Mouse (Mus musculus) spleen, adult 12 weeks (tissue): ENCODE measurements around the gene Pam16.

ENCODE experiments used
- DNase-seq: peaks from one replicate; pipeline ENCODE4 v3.0.0; 2022; ENCODE audit warnings: low spot score

The Pam16 gene

DNA sequence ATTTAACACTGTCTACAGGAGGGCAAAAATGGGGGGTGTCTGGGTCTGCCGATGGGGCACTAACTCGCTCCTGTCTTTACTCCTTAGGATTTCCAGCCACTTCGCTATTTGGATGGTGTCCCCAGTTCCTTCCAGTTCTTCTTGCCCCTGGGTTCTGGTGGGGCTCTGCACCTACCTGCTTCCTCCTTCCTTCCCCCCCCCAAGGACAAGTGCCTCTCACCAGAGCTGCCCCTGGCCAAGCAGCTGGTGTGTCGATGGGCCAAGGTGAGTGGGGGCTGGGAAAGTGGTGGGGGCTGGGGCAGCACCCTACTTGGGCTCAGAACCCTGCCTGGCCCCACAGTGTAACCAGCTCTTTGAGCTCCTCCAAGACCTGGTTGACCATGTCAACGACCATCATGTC lies 13.6 kb downstream of the Pam16 start:
- DNase-seq: no peak

DNA sequence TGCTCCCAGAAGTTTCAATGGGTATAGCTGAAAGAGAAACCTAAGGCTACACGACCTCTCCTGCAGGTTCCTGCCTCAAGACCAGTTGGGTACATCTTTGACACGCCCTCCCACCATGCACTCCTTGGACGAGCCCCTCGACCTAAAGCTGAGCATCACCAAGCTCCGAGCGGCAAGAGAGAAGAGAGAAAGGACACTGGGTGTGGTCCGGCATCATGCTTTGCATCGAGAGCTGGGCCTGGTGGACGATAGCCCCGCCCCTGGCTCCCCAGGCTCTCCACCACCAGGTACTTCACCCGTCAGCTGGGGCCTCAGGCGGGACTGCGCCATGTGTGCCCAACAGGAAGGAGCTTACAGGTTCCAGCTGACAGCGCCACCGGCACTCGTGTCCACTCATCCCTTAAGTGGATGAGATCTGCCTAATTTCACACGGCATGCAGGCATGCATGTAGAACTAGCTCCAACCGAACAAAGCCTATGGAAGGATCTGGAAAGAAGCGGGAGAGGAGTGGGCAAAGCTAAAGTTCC lies 16.2 kb downstream of the Pam16 start:
- no peak for DNase-seq

DNA sequence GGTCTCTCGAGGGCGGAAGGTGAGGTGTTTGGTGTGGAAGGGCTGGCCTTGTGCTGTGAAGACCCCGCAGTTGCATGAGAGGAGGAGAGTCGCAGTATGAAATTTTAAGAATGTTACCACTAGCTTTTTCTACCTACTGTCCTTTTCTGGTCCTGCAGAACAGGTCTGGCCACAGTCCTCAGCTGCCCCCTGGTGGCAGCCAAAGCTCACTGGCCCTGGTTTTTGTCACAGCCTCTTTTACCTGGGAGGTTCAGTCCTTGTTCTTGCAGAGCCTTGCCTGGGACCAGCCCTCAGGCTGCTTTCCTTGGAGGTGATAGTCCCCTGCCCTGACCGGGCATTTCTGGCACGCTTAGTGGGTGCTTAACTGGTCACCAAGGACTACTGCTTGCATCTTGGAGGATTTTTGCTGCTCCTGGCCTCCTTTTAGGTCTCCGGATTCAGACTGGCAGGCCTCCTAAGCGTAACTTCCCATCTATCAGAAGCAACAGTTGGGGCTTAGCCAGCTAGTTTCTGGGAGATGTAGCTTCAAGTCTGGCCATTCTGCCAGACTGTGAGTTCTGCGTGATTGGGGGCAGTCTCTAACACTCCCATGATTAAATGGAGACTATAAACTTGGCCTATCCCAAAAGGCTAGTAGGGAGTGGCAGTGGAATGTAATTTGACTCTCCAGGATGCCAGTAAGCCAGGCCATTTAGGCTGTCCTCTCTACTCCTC lies 16.8 kb downstream of the Pam16 start:
- peak; percentile 63 for DNase-seq

DNA sequence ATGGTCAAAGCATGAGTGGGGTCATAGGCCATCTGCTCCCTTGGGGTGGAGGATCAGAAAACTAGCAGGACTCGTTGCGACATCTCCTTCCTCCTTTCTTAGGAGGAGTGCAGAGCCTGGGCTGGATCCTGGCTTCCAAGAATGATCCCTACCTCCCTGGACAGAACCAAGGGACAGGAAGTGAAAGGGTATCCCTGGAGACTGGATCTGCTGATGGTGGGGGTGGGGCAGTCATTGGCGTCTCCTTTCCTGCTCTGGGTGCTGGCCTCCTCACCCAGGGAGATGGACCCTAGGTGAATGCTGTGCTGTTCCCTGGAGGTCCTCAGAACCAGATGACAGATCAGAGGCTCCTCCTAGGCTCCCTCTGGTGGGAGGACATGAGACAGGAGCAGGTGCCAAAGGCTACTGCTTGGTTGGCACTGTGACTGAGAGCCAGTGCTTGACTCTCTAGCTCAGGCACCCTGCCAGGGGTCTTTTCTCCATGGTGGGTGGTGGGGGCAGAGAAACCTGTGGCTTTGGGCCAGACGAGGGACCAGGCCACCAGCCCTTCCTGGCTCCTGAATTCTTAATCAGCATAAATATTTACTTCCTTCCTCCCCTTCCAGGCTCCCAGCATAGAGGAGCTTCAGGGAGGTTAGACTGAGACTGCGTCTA lies 18.2 kb downstream of the Pam16 start:
- no peak for DNase-seq

DNA sequence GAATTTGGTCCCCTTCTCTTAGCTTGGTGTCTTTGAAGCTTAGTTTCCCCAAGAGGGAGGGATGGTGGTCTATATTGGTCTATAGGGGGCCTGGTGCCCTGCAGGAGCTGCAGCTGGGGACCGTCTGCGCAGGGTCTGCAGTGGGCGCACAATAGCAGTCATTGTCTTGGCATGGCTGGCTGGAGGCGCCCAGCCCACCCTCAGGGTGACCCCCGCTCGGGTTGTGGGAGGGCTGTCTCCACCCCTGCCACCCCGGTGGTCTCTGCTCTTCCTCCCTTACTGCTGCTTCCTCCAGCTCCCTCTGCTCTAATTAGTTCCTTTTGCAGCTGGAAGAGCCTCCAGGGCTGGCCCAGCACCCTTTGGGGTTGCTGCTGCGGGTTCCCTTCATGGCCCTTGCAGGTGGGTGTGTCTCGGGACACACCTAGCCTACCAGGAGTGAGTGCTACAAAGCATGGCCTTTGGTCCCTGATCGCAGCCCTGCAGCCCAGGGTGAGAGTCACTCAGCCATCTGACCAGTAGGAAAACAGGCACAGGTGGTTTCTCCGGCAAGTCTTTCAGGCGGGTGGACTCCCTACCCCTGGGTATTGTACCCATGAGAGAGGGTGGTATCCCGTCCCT lies 19.2 kb downstream of the Pam16 start:
- no peak for DNase-seq

DNA sequence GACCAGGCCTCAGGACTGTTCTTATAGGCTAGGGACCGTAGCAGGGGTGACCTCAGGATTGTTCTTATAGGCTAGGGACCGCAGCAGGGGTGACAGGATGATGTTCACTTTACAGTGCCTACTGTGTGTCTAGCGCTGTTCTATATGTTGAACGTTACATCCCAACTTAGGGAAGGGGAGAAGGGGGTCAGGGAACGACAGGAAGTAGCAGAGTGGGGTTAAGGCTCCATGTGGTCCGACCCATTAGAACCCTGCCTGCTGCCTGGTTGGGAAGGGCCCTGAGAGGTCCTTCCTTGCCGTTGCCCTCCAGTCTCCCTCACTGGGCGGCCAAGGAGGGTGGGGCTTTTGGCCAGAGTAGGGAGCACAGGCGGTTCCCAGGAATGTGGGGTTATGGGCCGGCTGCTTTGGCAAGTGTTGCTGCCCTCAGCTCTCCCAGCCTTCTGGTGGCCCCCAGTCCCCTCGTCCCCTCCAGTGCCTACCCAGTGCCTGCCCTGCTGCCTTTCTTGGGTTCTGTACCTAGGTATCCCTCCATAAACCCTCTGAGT lies 20.4 kb downstream of the Pam16 start:
- DNase-seq: no peak

DNA sequence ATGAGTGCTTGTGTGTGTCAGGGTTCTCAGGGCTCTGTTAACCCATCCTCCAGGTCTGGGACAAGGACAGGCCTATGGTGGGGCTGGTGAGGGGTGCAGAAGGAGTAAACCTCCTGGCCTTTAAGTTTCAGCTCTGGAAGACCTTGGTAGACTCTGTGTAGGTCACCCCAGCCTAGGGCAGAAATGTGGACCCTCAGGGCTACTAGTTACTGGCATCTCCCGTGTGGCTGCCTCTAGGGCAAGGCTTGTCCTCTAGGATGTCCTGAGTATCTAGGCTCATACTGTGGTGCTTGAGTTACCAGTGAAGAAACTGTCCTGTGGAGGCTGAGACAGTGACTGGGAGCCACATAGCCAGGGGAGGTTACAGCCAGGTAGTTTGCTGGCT lies 21.3 kb downstream of the Pam16 start:
- DNase-seq: no peak

DNA sequence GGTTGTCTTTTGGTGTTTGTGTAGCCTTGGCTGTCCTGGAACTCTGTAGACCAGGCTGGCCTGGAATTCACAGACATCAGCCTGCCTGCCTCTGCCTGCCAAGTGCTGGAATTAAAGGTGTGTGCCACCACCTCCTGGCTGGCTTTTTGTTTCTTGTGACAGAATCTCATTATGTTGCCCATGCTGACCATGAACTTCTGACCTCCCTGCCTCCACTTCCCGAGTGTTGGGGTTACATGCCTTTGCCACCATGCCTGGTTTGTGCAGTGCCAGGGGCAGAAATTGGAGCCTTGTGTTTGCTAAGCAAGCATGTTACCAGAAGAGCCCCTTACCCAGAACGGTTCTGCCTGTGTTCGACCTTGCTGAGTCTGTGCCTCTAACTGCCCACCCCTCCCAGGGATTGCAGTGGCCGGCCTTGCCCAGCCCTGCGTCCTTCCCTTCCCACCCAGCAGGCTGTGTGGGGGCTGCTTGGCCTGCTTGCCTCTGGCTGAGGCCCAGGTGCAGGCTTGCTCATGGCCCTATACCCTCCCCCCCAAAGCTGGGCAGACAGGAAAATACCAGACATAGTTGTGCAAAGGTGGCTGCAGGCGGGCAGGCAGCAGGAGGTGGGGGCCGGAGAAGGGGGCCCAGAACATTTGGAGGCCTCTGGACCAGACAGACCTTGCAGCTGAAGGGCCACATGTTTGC lies 21.9 kb downstream of the Pam16 start:
- DNase-seq: no peak

DNA sequence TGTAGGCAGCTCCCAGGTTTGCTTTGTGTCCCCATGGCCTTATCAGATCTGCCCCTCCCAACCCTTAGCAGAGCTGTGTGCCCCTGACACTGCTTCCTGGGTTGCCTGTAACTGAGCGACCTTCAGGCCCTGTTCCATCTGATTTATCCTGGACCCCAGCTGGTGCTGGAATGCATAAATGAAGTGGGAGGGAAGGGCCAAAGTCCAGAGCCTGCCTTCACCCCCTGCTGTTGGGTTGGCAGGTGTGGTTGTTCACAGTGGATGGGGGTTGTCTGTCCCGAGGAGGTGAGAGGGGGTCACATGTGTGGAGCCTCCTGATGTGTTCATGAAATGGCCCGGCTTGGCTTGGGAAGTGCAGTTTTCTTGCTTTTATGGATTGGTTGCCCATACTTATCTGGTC lies 22.6 kb downstream of the Pam16 start:
- DNase-seq: no peak

DNA sequence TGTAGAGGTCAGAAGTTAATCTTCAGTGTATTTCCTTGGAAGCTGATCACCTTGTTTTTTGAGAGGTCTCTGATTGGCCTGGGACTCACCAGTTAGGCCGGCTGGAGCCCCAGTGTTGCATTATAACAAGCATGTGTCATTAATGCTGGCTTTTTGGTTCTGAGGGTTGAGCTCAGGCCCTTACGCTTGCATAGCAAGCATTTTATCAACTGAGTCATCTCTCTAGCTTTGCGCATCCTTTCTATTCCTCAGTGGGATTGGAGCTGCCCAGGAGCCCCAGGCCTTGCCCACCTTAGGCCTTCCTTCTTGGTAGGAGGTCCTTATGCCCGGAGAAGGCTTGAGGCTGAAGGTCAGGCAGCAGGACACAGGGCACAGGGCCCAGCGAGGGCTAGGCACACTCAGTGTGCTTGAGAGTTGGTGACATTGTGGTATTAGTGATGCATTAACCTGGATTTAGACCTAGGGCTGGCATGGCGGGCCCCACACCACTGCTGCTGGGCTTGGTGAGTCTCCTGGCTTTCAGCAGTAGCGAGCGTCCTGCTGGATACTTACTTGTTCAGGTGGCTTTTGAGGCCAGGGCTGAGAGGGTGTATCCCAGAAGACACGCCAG lies 24.0 kb downstream of the Pam16 start:
- DNase-seq: no peak

DNA sequence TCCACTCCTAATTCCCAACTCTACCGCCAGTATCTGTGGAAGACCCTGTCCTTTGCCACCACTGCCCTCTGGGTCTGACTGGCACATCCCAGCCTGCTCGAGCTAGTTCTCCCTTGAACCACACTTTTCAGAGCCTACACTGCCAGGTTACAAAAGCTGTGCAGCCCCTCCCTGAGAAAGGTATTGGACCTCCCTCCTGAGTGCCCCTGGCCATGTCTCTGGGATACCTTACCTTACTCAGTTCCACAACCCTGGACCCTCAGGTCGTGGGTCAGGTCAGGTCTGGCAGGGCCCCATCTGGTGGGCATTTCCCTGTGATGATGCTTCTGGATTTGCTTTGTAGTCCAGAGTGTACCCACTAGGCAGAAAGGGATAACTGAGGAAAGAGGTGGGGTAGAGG lies 25.2 kb downstream of the Pam16 start:
- DNase-seq: no peak

DNA sequence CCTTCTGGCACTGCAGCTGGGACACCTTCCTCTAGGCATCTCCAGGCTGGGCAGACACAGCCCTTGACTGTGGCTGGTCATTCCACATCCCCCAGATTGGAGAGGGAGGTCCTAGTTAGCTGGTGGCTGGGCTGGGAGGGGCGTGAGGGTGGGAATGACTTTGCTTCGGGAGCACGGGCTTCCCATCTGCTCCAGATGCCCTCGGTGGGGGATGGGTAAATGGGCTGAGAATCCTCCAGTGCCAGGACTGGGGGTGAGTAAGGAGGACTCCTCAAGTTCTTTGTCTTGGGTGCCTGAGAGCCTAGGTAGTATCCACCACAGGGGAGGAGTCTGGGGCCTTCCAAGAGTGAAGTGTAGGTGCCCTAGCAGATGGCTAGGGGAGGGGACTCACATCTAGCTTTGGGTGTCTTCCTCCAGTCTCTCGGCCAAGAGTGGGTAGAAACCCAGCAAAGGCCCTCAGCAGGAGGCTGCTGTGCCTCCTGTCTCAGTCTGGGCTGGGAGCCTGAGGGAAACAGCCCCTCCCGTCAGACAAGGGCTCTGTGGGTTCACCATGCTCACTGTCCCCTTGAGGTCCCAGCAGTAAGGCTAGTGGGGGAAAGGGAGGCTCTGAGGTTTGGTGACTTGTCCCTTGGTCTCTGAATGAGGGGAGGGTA lies 25.8 kb downstream of the Pam16 start:
- no peak for DNase-seq

DNA sequence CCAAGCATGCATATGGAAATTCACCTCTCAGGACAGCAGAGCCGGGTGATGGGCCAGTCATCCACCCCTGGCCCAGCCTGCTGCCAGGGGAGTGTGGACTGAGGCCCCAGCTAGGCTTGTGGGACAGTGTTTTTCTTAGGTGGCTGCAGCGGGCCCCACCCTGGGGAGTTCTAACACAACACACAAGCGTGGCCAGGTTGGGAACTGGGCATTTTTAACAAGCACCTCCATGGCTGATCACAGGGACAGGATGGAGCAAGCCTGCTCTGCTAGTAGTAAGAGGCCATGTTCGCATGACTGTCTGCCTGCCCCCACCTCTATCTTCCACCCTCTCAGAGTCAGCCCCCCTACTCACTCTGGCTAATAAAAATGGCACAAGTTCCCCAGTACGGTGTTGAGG lies 26.7 kb downstream of the Pam16 start:
- no peak for DNase-seq

DNA sequence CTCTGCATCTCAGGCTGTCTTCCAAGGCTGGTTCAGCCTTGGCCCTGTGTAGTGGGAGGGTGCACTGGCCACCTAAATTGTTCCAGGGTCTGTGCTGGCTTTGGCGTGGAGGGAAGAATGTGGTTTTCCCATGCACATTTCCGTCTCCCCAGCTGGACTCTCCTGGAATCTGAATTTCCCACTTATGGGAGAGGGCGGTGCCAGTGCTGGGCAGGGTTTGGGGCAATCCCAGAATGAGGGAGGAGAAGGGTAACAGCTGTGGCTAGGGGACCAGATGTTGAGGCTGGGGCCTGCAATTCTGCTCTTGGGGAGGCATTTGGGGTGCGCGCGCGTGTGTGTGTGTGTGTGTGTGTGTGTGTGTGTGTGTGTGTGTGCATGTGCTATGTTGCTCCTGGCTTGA lies 27.5 kb downstream of the Pam16 start:
- DNase-seq: no peak

DNA sequence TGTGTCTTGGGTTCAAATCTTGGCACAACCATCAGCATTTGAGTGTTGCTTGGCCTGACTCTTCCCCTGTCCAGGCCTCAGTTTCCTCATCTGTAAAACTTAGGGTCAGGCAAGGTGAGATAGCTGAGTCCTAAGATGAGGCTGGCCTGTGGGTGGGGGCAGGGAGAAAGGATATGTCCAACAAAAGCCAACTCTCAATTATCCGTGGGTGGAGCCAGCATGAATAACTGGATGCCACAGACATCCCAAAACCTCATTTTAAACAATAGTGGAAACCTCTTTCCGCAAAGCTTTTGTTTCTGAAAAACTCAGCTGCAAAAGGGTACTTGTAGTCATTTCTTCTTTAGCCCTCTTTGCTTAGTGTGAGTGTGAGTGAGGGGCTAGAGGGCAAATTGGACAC lies 28.0 kb downstream of the Pam16 start:
- DNase-seq: no peak

DNA sequence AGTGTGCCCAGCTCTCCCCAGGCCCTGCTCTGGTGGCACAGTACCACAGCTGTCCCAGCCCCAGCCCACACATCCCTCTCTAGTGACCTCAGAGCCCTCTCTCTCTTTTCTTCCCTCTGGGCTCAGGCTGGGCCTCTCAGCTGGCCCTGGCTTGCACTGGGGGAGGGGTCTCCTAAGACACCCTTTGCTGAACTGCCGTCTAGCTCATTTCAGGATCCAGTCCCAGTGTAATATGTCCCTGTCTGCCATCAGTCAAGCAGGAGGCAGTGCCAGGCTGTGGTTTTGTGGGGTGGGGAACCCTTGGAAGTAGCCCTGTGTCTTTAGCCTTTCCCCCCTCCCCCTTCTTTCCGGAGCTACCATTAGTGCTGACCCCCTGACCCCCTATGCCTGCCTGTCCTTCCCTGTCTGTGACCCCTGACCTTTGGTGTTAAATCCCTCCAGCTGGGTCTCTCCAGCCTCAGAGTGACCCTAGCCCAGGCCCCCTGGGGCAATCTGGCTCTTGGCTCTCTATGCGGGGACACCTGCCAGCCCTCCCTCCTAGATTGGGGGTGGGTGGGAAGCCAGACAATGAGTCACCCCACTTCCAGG lies 28.6 kb downstream of the Pam16 start:
- no peak for DNase-seq

DNA sequence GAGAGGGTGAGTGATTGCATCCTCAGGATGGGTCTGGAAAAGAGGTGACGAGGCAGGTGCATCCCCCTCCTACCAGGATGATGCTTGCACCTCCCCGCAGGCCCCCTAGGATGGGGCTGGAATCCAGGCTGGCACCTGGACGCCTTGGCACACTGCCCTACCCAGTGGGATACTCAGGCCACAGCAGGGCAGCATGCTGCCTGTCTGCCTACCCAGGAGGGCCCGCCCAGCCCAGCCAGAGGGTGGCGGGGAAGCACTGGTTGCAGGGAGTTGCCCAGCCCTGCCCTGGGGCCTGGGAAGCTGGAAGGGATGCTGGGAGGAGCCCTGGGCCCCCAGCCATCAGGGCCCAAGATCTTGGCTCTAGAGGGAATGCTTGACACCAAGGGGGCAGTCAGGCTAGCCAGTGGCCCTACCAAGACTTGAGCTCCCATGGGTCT lies 29.2 kb downstream of the Pam16 start:
- DNase-seq: no peak

DNA sequence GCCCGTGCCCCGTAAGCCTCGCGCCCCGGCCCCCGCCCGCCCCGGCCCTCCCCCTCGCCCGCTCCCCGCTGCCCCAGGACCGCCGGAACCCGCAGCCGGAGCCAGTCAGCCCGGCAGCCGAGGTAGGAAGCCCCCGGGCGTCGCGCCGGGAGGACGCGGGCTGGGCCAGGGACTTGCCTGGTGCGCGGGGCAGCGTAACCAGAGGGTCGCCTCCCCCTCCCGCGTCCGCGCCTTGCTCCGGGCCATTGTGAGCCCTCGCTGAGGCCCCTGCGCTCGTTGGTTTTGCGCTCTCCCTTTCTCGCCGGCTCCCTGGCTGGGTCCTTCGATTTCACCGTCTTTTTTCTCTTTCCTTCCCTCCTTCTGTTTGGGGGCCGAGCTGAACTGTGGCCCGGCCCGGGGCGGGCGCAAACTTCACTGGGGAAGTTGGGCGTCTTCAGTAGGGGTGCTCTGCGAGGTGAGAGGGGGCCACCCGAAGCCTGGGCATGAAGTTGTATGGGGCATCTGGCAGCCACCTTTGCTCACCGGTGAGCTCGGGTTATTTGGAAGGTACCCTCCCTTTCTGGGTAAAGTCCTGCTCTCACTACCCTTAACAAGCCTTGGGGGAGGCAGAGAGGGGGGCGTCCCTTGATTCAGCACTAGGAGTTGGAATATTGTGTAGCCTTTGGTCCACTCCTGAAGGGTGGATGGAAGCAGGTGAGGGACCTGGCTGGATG lies 29.8 kb downstream of the Pam16 start:
- DNase-seq: no peak

DNA sequence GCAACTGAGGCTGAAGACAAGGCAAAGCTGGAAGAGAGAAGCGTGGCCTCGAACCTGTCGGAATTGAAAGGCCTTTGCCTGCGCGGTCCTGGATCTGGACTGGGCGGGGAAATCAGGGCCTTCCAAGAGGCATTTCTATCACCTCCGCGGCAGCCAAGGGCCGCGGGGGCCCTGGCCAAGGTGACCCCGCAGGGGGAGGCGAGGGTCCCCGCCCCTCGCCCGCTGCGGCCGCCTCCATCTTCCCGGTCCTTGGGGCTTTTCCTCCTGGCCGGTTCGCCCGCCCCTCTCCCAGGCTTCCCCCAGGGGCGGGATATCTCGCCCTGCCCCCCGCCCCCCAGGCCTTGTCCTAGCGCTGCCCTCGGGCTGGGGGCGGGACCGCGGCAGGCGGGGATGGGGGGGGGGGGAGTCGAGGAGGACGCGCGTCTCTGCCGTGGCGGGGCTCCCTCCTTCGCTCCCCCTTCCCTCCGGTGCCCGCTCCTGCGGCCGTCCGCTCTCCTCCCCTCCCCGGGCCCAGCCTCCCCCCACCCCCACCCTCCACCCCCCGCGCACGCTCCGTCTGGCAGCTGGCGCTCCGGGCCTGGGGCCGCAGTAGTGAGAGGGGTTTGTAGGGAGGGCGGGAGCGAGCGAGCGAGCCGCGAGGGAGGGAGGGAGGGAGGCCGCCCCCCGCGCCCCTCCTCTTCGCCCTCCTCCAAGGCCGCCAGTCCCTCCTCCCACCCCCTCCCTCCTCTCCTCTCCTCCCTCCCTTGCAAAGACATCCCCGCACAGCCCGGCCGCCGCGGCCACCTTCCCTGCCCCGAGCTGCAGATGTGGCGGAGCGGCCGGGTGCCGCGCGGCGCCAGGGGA lies 30.6 kb downstream of the Pam16 start, which contains the start of gene Glis2:
TSS of gene Glis2 (plus strand) at position 743 of the 843 bp plus-strand sequence.
- DNase-seq: no peak
